Mouse (Mus musculus) neural tube, embryonic 14.5 days (tissue): ENCODE data around the gene Ddost. TPM values are rescaled to one million over a fixed set of nuclear protein-coding genes. Genes with fewer than 3 reads are reported as not detected.
A peak's percentile ranks its signal among the peaks of the same experiment; 100 is the strongest.

Source experiments
- ATAC-seq: fragments of 200-750 bp; cut with Nextera tagmentation; 2 replicates; pipeline ENCODE4 v1.8.0; 2017; ENCODE audit warnings: low read depth, mild to moderate bottlenecking, moderate TSS enrichment, moderate library complexity
- H3K27ac ChIP-seq: fragments of 300-500 bp; sonication (generic); 2 replicates; pipeline ENCODE4 v1.5.1; 2014; ENCODE audit warnings: low read depth, mild to moderate bottlenecking, control low read depth, low read length, moderate library complexity, mixed read lengths
- H3K27me3 ChIP-seq: fragments of 300-500 bp; sonication (generic); 2 replicates; pipeline ENCODE4 v1.6.1; 2014; ENCODE audit warnings: low read length; ENCODE audit not compliant: control insufficient read depth, insufficient read depth
- H3K36me3 ChIP-seq: fragments of 300-500 bp; sonication (generic); 2 replicates; pipeline ENCODE4 v1.6.1; 2014; ENCODE audit warnings: low read length, mixed read lengths; ENCODE audit not compliant: control insufficient read depth, insufficient read depth
- H3K4me1 ChIP-seq: fragments of 300-500 bp; sonication (generic); 2 replicates; pipeline ENCODE4 v1.6.1; 2014; ENCODE audit warnings: low read length; ENCODE audit not compliant: control insufficient read depth, insufficient read depth
- H3K4me2 ChIP-seq: fragments of 300-500 bp; sonication (generic); 2 replicates; pipeline ENCODE4 v1.6.1; 2014; ENCODE audit warnings: mild to moderate bottlenecking, low read depth, low read length, control low read depth
- H3K4me3 ChIP-seq: fragments of 300-500 bp; sonication (generic); 2 replicates; pipeline ENCODE4 v1.5.1; 2014; ENCODE audit warnings: low read depth, low read length, control low read depth, mixed read lengths
- H3K9ac ChIP-seq: fragments of 300-500 bp; sonication (generic); replicated peaks from 2 replicates; pipeline ENCODE4 v1.6.1; 2014; ENCODE audit warnings: low read depth, mild to moderate bottlenecking, control low read depth, low read length, mixed read lengths
- H3K9me3 ChIP-seq: fragments of 300-500 bp; sonication (generic); 2 replicates; pipeline ENCODE4 v1.6.1; 2016; ENCODE audit warnings: low read length; ENCODE audit not compliant: control insufficient read depth
- WGBS: fragments of 180-500 bp; shearing (Covaris S2); extraction: QIAGEN DNeasy Blood & Tissue Kit; methylation state at CpG from one replicate; pipeline ENCODE4 v1.1.7; 2014; 5-methylcytosine and 5-hydroxymethylcytosine counted together
- polyA plus RNA-seq: library from polyadenylated mRNA; unstranded; fragments of >200 nt; fragmentation: Nextera tagmentation; extraction: Ambion mirVana; gene quantifications from 2 replicates; pipeline ENCODE4 v1.2.1, GENCODE M21; 2014

Ddost gene
- polyA plus RNA-seq, 1 experiment from 2014 or later, result 190 TPM

- no peaks in the 10 kb centered on the region for H3K4me1 ChIP-seq
- no peak overlapping the region for H3K4me2 ChIP-seq
- no peak overlapping the region for H3K9ac ChIP-seq
- no peak for ATAC-seq
- H3K4me3 ChIP-seq, result no peak overlapping the region
- no peak overlapping the region for H3K27ac ChIP-seq
- H3K36me3 ChIP-seq, result no peaks in the 10 kb centered on the region
- no peaks in the 10 kb centered on the region for H3K9me3 ChIP-seq
- WGBS, result 87% methylated on average over 5 of the region's 5 CpGs
- no peaks in the 10 kb centered on the region for H3K27me3 ChIP-seq
These were observed 47.3 kb downstream of the Ddost start for GRCm38 (mm10) chr4:138351821-138352220.

- Histone ChIP-seq H3K9ac (no peak overlapping the region), H3K4me1 (no peaks in the 10 kb centered on the region), H3K27me3 (no peaks in the 10 kb centered on the region), H3K4me3 (no peak overlapping the region), H3K9me3 (no peaks in the 10 kb centered on the region), H3K36me3 (no peaks in the 10 kb centered on the region), H3K4me2 (no peak overlapping the region), H3K27ac (no peak overlapping the region)
- whole genome bisulfite sequencing, result 89% methylated on average over 6 of the region's 6 CpGs
- ATAC-seq, result no peak
These were observed 48.2 kb downstream of the Ddost start for GRCm38 (mm10) chr4:138352692-138353091.

GRCm38 (mm10) chr4:138353438-138354171 lies 49.1 kb downstream of the Ddost start:
- H3K36me3 ChIP-seq, result no peaks in the 10 kb centered on the region
- no peak for ATAC-seq
- no peaks in the 10 kb centered on the region for H3K4me1 ChIP-seq
- H3K9me3 ChIP-seq, result no peaks in the 10 kb centered on the region
- H3K9ac ChIP-seq, result no peak overlapping the region
- no peaks in the 10 kb centered on the region for H3K27me3 ChIP-seq
- H3K4me2 ChIP-seq, result no peak overlapping the region
- 64% methylated on average over 10 of the region's 10 CpGs for WGBS
- no peak overlapping the region for H3K4me3 ChIP-seq
- no peak overlapping the region for H3K27ac ChIP-seq

- H3K36me3 ChIP-seq, result no peaks in the 10 kb centered on the region
- no peak overlapping the region for H3K27ac ChIP-seq
- no peaks in the 10 kb centered on the region for H3K4me1 ChIP-seq
- no peak overlapping the region for H3K4me3 ChIP-seq
- ATAC-seq, result no peak
- H3K4me2 ChIP-seq, result no peak overlapping the region
- H3K9me3 ChIP-seq, result no peaks in the 10 kb centered on the region
- WGBS, result 97% methylated on average over 2 of the region's 2 CpGs
- H3K9ac ChIP-seq, result no peak overlapping the region
- H3K27me3 ChIP-seq, result no peaks in the 10 kb centered on the region
These were observed 51.0 kb downstream of the Ddost start for GRCm38 (mm10) chr4:138355496-138355895.

GRCm38 (mm10) chr4:138356141-138356540 lies 51.6 kb downstream of the Ddost start:
- no peak overlapping the region for H3K4me2 ChIP-seq
- no peak overlapping the region for H3K4me3 ChIP-seq
- no peaks in the 10 kb centered on the region for H3K36me3 ChIP-seq
- 88% methylated on average over 8 of the region's 8 CpGs for WGBS
- no peak overlapping the region for H3K27ac ChIP-seq
- no peaks in the 10 kb centered on the region for H3K27me3 ChIP-seq
- H3K9ac ChIP-seq, result no peak overlapping the region
- peaks cover under 1% of the 10 kb centered on the region; the same call in 1 of the 2 replicates for H3K4me1 ChIP-seq
- no peaks in the 10 kb centered on the region for H3K9me3 ChIP-seq
- ATAC-seq, result no peak

GRCm38 (mm10) chr4:138356551-138356950 lies 52.0 kb downstream of the Ddost start:
- ATAC-seq, result no peak

GRCm38 (mm10) chr4:138358176-138358575 lies 53.6 kb downstream of the Ddost start:
- 86% methylated on average over 3 of the region's 3 CpGs for WGBS
- H3K27me3 ChIP-seq, result no peaks in the 10 kb centered on the region
- ATAC-seq, result no peak

More at GRCm38 (mm10) chr4:138356551-138356950, 52.0 kb downstream of the Ddost start:
- 92% methylated on average over 12 of the region's 12 CpGs for WGBS
- Histone ChIP-seq H3K4me2 (no peak overlapping the region), H3K4me1 (peaks cover 4% of the 10 kb centered on the region; the same call in 1 of the 2 replicates), H3K4me3 (no peak overlapping the region), H3K27me3 (no peaks in the 10 kb centered on the region), H3K9ac (no peak overlapping the region), H3K9me3 (no peaks in the 10 kb centered on the region), H3K36me3 (no peaks in the 10 kb centered on the region), H3K27ac (no peak overlapping the region)

GRCm38 (mm10) chr4:138361370-138361821 lies 56.9 kb downstream of the Ddost start:
- H3K9me3 ChIP-seq, result no peaks in the 10 kb centered on the region
- no peak for ATAC-seq
- 7% methylated on average over 11 of the region's 11 CpGs for WGBS
- H3K36me3 ChIP-seq, result no peaks in the 10 kb centered on the region
- H3K27ac ChIP-seq, result peak overlapping the region; percentile 46; the same call in 1 of the 2 replicates
- peak overlapping the region; percentile 22; the same call in 1 of the 2 replicates for H3K4me2 ChIP-seq
- no peak overlapping the region for H3K9ac ChIP-seq
- no peaks in the 10 kb centered on the region for H3K27me3 ChIP-seq
- peaks cover 5% of the 10 kb centered on the region; the same call in 1 of the 2 replicates for H3K4me1 ChIP-seq
- no peak overlapping the region for H3K4me3 ChIP-seq

More at GRCm38 (mm10) chr4:138358176-138358575, 53.6 kb downstream of the Ddost start:
- Histone ChIP-seq H3K27ac (no peak overlapping the region), H3K4me1 (peaks cover 5% of the 10 kb centered on the region; the same call in 1 of the 2 replicates), H3K9ac (no peak overlapping the region), H3K9me3 (no peaks in the 10 kb centered on the region), H3K4me3 (no peak overlapping the region), H3K4me2 (no peak overlapping the region), H3K36me3 (no peaks in the 10 kb centered on the region)
